Mouse (Mus musculus) forebrain, embryonic 12.5 days (tissue): Measurements from ENCODE around the gene Bpifa6. TPM values are rescaled to one million over a fixed set of nuclear protein-coding genes. Genes with fewer than 3 reads are reported as not detected.
"Not testable (repeated sequence)": the region's sequence is repeated elsewhere in the genome, so short reads cannot be mapped to it uniquely, and the experiment has no call there.

Source experiments
- ATAC-seq: fragments of 200-750 bp; cut with Nextera tagmentation; 2 replicates; pipeline ENCODE4 v1.8.0; 2017; ENCODE audit warnings: moderate TSS enrichment; ENCODE audit not compliant: low FRiP score
- H3K27ac ChIP-seq: fragments of 300-500 bp; sonication (generic); 2 replicates; pipeline ENCODE4 v1.5.1; 2016; ENCODE audit warnings: mild to moderate bottlenecking
- H3K27me3 ChIP-seq: fragments of 300-500 bp; sonication (generic); 2 replicates; pipeline ENCODE4 v1.6.1; 2016; ENCODE audit warnings: mild to moderate bottlenecking
- H3K36me3 ChIP-seq: fragments of 300-500 bp; sonication (generic); replicated peaks from 2 replicates; pipeline ENCODE4 v1.6.1; 2016; ENCODE audit warnings: mild to moderate bottlenecking
- H3K4me1 ChIP-seq: fragments of 300-500 bp; sonication (generic); 2 replicates; pipeline ENCODE4 v1.6.1; 2016
- H3K4me2 ChIP-seq: fragments of 300-500 bp; sonication (generic); 2 replicates; pipeline ENCODE4 v1.6.1; 2016; ENCODE audit warnings: mild to moderate bottlenecking, moderate library complexity
- H3K4me3 ChIP-seq: fragments of 300-500 bp; sonication (generic); replicated peaks from 2 replicates; pipeline ENCODE4 v1.5.1; 2016; ENCODE audit warnings: mild to moderate bottlenecking
- H3K9ac ChIP-seq: fragments of 300-500 bp; sonication (generic); 2 replicates; pipeline ENCODE4 v1.6.1; 2016; ENCODE audit warnings: mild to moderate bottlenecking
- H3K9me3 ChIP-seq: fragments of 300-500 bp; sonication (generic); 2 replicates; pipeline ENCODE4 v1.6.1; 2016
- WGBS: fragments of 180-500 bp; shearing (Covaris S2); methylation state at CpG from one replicate; pipeline ENCODE4 v1.1.7; 2016; 5-methylcytosine and 5-hydroxymethylcytosine counted together
- polyA plus RNA-seq: library from polyadenylated mRNA; unstranded; fragments of >200 nt; fragmentation: Nextera tagmentation; extraction: Ambion mirVana; gene quantifications from 2 replicates; pipeline ENCODE4 v1.2.1, GENCODE M21; 2016

Gene Bpifa6
- polyA plus RNA-seq, 1 experiment from 2014 or later, result not detected

DNA sequence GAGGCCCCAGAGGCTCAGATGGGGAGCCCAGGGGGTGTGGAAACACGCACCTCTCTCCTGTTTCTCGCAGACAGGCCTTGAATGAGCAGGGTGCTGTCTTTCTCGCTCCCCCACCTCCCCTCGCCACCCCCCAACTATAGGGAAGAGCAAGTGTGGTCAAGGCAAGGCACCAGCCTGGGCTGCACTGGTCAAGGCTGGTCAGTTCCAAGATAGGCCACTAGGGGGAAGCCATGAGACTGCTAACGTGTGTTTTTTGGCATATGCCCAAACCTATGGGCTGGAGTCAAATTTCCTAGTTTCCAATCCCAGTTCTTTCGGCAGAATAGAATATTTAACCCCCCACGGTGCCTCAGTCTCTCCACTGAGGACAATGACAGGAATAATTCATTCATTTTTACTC is 21.0 kb downstream of the Bpifa6 start:
- Histone ChIP-seq H3K27me3 (no peaks in the 10 kb centered on the region), H3K27ac (no peak overlapping the region), H3K9ac (no peak overlapping the region), H3K36me3 (no peaks in the 10 kb centered on the region), H3K4me3 (no peak overlapping the region), H3K4me1 (no peaks in the 10 kb centered on the region), H3K9me3 (no peaks in the 10 kb centered on the region), H3K4me2 (no peak overlapping the region)
- ATAC-seq, result peak; percentile 46; the same call in 1 of the 2 replicates
- WGBS, result 3% methylated on average over 7 of the region's 7 CpGs

DNA sequence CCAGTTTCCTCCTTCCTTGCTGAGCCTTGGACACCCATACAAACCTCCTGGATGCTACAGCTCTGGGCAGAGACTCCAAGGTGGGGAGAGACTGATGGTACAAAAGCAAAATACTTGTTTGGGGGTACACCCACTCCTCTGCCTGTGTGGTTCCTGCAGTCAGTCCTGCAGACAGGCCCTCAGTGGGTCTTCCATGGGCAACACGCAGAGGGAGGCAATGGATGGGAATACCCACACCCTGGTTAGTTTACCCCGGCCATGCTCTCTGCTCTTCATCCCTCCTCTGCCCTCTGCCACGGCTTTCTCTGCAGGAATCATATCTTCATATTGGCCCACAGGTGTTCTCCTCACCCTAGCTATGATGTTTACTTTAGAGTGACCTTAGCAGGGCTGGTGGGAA is 25.8 kb downstream of the Bpifa6 start:
- 86% methylated on average over 3 of the region's 3 CpGs for WGBS
- Histone ChIP-seq H3K4me1 (0 out of 2 replicates have a peak, but pooled peaks cover 5% of the 10 kb centered on the region), H3K9me3 (no peaks in the 10 kb centered on the region), H3K27ac (no peak overlapping the region), H3K4me2 (no peak overlapping the region), H3K4me3 (no peak overlapping the region), H3K9ac (no peak overlapping the region), H3K36me3 (no peaks in the 10 kb centered on the region), H3K27me3 (no peaks in the 10 kb centered on the region)
- ATAC-seq, result no peak

- no peak overlapping the region for H3K9ac ChIP-seq
- H3K4me3 ChIP-seq, result no peak overlapping the region
- no peaks in the 10 kb centered on the region for H3K36me3 ChIP-seq
- no peak for ATAC-seq
- no peaks in the 10 kb centered on the region for H3K27me3 ChIP-seq
- H3K27ac ChIP-seq, result no peak overlapping the region
- H3K4me1 ChIP-seq, result 0 out of 2 replicates have a peak, but pooled peaks cover 5% of the 10 kb centered on the region
- H3K4me2 ChIP-seq, result no peak overlapping the region
- no peaks in the 10 kb centered on the region for H3K9me3 ChIP-seq
Measured at GRCm38 (mm10) chr2:154001056-154001455, 26.3 kb downstream of the Bpifa6 start.

DNA sequence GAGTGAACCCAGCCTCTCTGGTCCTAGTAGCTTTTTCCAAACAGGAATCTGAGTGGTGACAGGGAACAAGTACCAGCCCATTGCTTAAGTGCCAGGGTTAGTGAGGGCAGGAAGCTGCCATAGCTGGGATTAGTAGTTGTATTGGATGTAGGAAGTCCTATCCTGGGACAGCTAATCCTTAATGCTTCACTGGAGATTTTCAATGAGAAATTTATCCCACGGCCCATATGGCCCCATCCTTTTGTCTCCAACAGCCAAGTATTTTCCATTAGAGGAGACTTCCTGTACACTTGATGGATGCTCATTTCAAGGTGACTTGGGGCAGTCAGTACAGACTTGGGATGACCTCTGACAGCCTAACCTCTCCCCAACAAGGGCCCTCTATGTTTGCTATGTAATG is 29.7 kb downstream of the Bpifa6 start:
- WGBS, result 25% methylated on average over 1 of the region's 1 CpGs
- H3K9ac ChIP-seq, result no peak overlapping the region
- H3K4me2 ChIP-seq, result no peak overlapping the region
- no peak overlapping the region for H3K27ac ChIP-seq
- H3K4me1 ChIP-seq, result 0 out of 2 replicates have a peak, but pooled peaks cover 5% of the 10 kb centered on the region
- no peaks in the 10 kb centered on the region for H3K27me3 ChIP-seq
- H3K4me3 ChIP-seq, result no peak overlapping the region
- no peaks in the 10 kb centered on the region for H3K36me3 ChIP-seq
- no peaks in the 10 kb centered on the region for H3K9me3 ChIP-seq
- no peak for ATAC-seq

DNA sequence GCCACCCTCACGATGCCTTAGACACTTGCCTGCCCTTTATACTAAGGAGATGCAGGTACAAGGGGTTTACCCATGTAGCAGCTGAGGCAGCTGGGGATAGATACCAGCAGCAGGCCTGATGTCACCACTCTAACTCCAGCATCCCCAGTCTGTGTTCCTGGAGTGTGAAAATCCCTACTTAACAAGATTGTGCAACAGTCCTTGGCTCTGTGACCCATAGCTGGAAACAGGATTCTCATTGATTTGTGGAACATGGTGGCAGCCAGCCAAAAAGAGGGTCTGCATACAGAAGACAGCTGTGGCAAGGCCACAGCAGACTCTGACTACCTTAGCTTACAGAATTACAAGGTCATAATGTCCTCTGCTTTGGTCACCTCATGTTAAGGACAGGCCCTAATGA is 30.3 kb downstream of the Bpifa6 start:
- ATAC-seq, result no peak
- H3K27me3 ChIP-seq, result no peaks in the 10 kb centered on the region
- no peak overlapping the region for H3K4me3 ChIP-seq
- H3K9me3 ChIP-seq, result no peaks in the 10 kb centered on the region
- 85% methylated on average over 1 of the region's 1 CpGs for WGBS
- H3K4me1 ChIP-seq, result 0 out of 2 replicates have a peak, but pooled peaks cover 5% of the 10 kb centered on the region
- H3K27ac ChIP-seq, result no peak overlapping the region
- no peak overlapping the region for H3K4me2 ChIP-seq
- no peaks in the 10 kb centered on the region for H3K36me3 ChIP-seq
- H3K9ac ChIP-seq, result no peak overlapping the region

GRCm38 (mm10) chr2:154005734-154006133 is 31.0 kb downstream of the Bpifa6 start:
- WGBS, result 75% methylated on average over 4 of the region's 4 CpGs
- no peak overlapping the region for H3K4me3 ChIP-seq
- H3K27ac ChIP-seq, result no peak overlapping the region
- ATAC-seq, result no peak
- no peak overlapping the region for H3K4me2 ChIP-seq
- 0 out of 2 replicates have a peak, but pooled peaks cover 5% of the 10 kb centered on the region for H3K4me1 ChIP-seq
- H3K9me3 ChIP-seq, result no peaks in the 10 kb centered on the region
- H3K9ac ChIP-seq, result no peak overlapping the region
- no peaks in the 10 kb centered on the region for H3K36me3 ChIP-seq
- H3K27me3 ChIP-seq, result no peaks in the 10 kb centered on the region

DNA sequence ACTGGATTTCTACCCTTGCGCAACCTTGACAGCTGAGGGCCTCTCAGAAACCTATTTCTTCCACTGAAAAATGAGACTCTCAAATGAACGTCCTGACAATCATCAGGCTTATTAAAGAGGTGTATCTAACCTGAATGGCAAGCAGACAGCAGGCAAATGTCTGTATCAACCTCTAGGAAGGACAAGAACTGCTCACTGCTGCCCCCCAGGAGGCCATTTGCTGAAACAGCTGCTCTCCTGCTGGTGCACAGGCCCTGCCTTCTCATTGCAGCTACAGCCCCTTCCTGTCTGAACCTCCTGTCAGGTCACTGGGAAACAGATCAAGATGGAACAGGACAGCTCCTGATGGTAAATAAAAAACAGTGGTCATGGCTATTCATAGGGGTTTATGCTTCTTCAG is 31.6 kb downstream of the Bpifa6 start:
- H3K27ac ChIP-seq, result no peak overlapping the region
- 0 out of 2 replicates have a peak, but pooled peaks cover 5% of the 10 kb centered on the region for H3K4me1 ChIP-seq
- no peaks in the 10 kb centered on the region for H3K9me3 ChIP-seq
- H3K4me3 ChIP-seq, result no peak overlapping the region
- ATAC-seq, result no peak
- H3K27me3 ChIP-seq, result no peaks in the 10 kb centered on the region
- 87% methylated on average over 2 of the region's 2 CpGs for WGBS
- no peak overlapping the region for H3K9ac ChIP-seq
- H3K4me2 ChIP-seq, result no peak overlapping the region
- H3K36me3 ChIP-seq, result no peaks in the 10 kb centered on the region

DNA sequence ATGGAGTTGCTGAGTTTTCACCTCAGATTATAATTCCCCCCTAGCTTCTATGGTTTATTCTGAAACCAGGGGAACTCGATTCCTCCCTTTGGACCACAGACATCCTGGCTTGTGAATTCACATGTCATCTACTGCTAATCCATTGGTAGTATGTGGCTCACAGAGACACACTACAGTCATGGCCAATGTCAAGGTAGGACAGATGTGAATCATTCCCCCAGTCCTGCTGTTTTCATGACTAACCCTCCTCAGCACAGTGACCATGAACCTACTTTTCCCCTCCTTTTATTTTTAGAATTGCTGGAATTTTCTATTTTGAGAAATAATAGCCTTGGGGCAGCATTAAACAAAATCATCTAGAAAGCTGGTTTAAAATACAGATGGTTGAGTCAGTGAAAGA is 32.6 kb downstream of the Bpifa6 start:
- H3K27ac ChIP-seq, result no peak overlapping the region
- H3K27me3 ChIP-seq, result no peaks in the 10 kb centered on the region
- ATAC-seq, result no peak
- no peaks in the 10 kb centered on the region for H3K9me3 ChIP-seq
- H3K4me1 ChIP-seq, result 0 out of 2 replicates have a peak, but pooled peaks cover 5% of the 10 kb centered on the region
- H3K9ac ChIP-seq, result no peak overlapping the region
- H3K36me3 ChIP-seq, result no peaks in the 10 kb centered on the region
- 73% methylated on average over 1 of the region's 1 CpGs for WGBS
- no peak overlapping the region for H3K4me3 ChIP-seq
- H3K4me2 ChIP-seq, result no peak overlapping the region

- no peak for ATAC-seq
- no peaks in the 10 kb centered on the region for H3K27me3 ChIP-seq
Measured at GRCm38 (mm10) chr2:154007965-154008364, 33.2 kb downstream of the Bpifa6 start, which contains the start of gene Bpifa2. Gene Bpifa2 (plus strand): TSS chr2:154008265.

GRCm38 (mm10) chr2:154017990-154018389 is 43.2 kb downstream of the Bpifa6 start:
- ATAC-seq, result no peak
- Histone ChIP-seq H3K27ac (no peak overlapping the region), H3K36me3 (no peaks in the 10 kb centered on the region), H3K4me2 (no peak overlapping the region), H3K4me1 (no peaks in the 10 kb centered on the region), H3K9ac (no peak overlapping the region), H3K9me3 (no peaks in the 10 kb centered on the region), H3K27me3 (no peaks in the 10 kb centered on the region), H3K4me3 (no peak overlapping the region)
- WGBS, result 91% methylated on average over 1 of the region's 1 CpGs

More at GRCm38 (mm10) chr2:154007965-154008364, 33.2 kb downstream of the Bpifa6 start, which contains the start of gene Bpifa2:
- H3K27ac ChIP-seq, result no peak within 1 kb of the TSS
- 87% methylated on average over 3 of the region's 3 CpGs for WGBS
- no peak within 1 kb of the TSS for H3K4me2 ChIP-seq
- no peaks in the 10 kb centered on the region for H3K36me3 ChIP-seq
- no peaks in the 10 kb centered on the region for H3K9me3 ChIP-seq
- no peak within 1 kb of the TSS for H3K4me3 ChIP-seq
- H3K9ac ChIP-seq, result no peak within 1 kb of the TSS
- 0 out of 2 replicates have a peak, but pooled peaks cover 5% of the 10 kb centered on the region for H3K4me1 ChIP-seq

DNA sequence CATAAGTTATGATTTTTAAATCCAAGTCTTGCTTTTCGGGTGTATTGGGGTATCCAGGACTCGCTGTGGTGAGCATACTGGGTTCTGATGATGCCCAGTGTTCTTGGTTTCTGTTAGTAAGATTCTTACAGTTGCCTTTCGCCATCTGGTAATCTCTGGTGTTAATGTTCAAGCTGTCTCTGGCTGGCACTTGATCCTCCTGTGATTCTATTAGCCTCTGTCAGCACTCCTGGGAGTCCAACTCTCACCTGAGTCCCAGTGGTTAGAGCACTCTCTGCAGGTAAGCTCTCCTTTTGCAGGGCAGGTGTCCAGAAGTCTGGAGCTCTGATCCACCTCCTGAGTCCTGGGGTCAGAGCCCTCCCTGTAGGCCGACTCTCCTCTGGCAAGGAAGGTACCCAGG is 49.9 kb downstream of the Bpifa6 start:
- H3K27me3 ChIP-seq, H3K9me3 ChIP-seq: not testable (repeated sequence)
- WGBS, result 89% methylated on average over 4 of the region's 4 CpGs

GRCm38 (mm10) chr2:154038932-154039331 is 64.2 kb downstream of the Bpifa6 start:
- ATAC-seq, result no peak
- no peaks in the 10 kb centered on the region for H3K4me1 ChIP-seq
- no peaks in the 10 kb centered on the region for H3K9me3 ChIP-seq
- no peak overlapping the region for H3K27ac ChIP-seq
- no peak overlapping the region for H3K4me3 ChIP-seq
- H3K36me3 ChIP-seq, result no peaks in the 10 kb centered on the region
- H3K4me2 ChIP-seq, result no peak overlapping the region
- no peak overlapping the region for H3K9ac ChIP-seq
- WGBS, result 59% methylated on average over 2 of the region's 2 CpGs
- H3K27me3 ChIP-seq, result no peaks in the 10 kb centered on the region

More for the DNA sequence above, 49.9 kb downstream of the Bpifa6 start:
- H3K4me2 ChIP-seq, ATAC-seq, H3K27ac ChIP-seq, H3K9ac ChIP-seq, H3K36me3 ChIP-seq, H3K4me3 ChIP-seq, H3K4me1 ChIP-seq: not testable (repeated sequence)

DNA sequence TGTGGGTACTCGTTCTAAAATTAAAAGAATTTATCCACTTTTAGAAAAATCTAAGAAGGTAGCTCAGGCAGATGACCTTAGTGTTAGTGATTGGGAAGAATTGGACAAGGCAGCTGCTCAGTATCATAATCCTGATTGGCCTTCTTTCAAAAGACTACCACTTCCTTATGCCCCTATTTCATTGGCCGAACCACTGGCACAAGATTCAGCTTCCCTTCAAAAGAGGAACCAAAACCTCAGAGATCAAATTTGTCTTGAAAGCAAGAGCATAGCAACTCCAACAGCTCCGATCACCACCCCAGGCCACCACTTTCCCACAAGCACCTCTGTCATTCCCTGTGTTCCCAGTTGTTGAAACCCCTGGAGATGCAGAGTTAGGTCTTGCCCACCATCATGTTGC is 70.0 kb downstream of the Bpifa6 start:
- Histone ChIP-seq H3K27ac (no peak overlapping the region), H3K4me3 (no peak overlapping the region), H3K36me3 (no peaks in the 10 kb centered on the region), H3K4me1 (no peaks in the 10 kb centered on the region), H3K9ac (no peak overlapping the region), H3K27me3 (no peaks in the 10 kb centered on the region), H3K9me3 (no peaks in the 10 kb centered on the region), H3K4me2 (no peak overlapping the region)
- 82% methylated on average over 3 of the region's 3 CpGs for WGBS
- ATAC-seq, result no peak
